Mouse (Mus musculus): ENCODE results near the gene Prmt1. TPM values are rescaled to one million over a fixed set of nuclear protein-coding genes. Genes with fewer than 3 reads are reported as not detected.

The Prmt1 gene
- total and polyA plus RNA-seq, 3 experiments: 122 to 234 (median 166) TPM

- DNase-seq: no peak
These were observed 27.2 kb upstream of the Prmt1 start for GRCm38 (mm10) chr7:45013366-45014095.

DNA sequence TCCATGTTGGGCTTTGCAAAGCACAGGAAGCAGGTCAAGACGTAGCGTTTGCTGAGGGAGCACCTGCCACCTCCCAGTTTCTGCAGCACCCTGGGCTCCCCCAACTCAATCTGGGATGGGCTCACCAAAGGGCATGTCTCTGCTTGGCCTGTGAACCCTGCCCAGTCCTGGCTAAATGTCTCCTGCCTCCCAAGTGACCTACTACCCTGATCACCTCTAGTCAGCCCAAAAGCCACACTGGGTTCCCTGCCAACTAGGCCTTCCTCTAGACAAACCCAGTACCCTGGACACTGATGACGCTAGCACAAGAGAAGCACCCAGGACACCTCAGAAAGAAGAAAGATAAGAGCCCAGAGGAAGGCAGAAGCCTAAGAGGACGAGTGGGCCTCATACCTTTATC, 26.5 kb upstream of the Prmt1 start:
- DNase-seq: no peak

DNA sequence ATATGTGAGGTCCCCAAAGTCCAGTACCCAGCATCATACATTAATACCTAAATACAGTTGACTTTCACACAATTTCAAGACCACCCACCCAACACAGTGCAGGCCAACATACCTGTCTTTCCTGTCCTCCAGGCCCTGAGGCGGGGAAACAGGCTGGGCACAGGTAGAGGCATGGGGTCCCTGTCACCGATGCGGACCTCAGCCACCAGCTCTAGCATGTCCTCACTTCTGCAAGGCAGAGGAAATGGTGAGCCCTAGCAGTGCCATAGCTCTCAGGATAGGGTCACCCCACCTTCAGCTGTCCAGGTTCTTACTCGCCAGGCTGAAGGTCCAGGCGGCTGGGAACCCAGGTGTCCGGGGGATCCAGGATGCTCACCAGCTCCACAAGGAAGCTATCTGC, 25.6 kb upstream of the Prmt1 start:
- no peak for DNase-seq

DNA sequence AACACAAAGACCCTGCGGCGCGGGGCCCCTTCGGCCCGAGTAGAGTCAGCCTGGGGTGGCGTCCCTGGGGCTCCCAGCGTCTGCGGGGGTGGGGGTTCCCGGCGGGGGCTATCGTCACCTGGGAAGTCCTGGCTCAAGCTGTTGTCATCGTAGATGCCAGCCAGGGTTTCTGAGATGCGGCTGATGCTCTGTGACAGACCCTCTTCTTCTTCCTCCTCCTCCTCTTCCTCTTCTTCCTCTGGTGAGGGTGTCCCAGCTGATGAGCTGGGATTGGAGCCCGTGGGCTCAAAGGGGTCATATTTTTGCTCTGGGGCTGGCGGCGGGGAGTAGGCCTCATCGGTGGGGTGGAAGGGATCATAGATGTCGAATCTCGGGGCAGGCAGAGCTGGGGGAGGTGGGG, 22.0 kb upstream of the Prmt1 start:
- DNase-seq: no peak

- DNase-seq: no peak
These were observed 21.5 kb upstream of the Prmt1 start for GRCm38 (mm10) chr7:45007846-45008245.

DNA sequence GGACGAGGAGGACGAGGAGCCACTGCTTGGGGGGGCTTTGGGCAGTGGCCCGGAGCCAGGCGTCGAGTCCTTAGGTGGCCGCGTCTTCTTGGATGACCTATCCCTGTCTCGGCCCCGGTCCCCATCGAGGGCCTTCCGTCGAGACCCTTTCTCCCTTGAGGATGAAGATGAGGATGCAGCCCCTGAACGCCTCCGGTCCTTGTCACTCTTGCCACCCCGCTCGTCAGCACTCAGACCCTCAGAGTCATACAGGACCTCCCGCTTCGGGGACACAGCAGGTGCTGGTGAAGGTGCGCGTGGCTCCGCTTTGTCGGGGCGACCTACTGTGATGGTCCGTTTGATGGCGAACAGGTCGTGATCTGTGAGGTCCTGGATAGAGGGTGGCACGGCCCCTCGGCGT, 20.8 kb upstream of the Prmt1 start:
- DNase-seq: no peak

DNA sequence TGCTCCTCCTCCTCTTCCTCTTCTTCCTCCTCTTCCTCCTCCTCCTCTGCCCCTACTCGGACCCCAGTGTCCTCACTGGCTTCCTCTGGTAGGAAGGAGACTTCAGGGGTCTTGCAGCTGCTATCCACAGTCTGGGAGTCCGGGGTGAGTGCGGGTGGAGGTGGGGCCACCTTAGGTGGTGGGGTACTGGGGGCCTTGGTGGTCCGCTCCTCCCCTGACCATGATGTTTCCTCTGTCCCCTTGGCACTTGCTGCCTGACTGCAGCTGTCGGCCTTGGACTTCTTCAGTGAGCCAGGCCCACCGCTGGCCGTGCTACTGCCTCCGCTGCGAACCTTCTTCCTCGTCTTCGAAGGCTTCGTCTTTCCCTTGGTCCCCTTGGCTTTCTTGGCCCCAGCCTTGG, 20.1 kb upstream of the Prmt1 start:
- DNase-seq: no peak

- no peak for DNase-seq
These were observed 19.1 kb upstream of the Prmt1 start for GRCm38 (mm10) chr7:45005321-45005992.

GRCm38 (mm10) chr7:45004546-45004945, 18.2 kb upstream of the Prmt1 start:
- no peak for DNase-seq

GRCm38 (mm10) chr7:45002440-45002839, 16.1 kb upstream of the Prmt1 start:
- peak; percentile 78 for DNase-seq

GRCm38 (mm10) chr7:45000539-45001114, 14.3 kb upstream of the Prmt1 start:
- DNase-seq: peak; percentile 45

DNA sequence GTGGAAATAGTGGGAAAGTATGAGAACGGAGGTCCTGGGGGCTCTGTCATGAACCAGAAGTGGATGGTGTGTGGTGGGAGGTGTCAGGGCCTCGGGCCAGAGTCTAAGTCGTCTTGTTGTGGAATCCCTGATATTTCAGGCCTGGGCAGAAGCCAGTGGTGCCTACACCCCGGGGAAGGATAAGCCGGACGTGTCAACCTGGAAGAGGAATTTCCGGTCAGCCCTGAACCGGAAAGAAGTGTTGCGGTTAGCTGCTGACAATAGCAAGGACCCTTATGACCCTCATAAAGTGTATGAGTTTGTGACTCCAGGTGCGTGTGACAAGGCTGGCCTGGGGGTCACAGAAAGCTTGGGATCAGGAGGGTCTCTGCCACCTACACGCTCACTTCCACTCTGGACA, 13.4 kb upstream of the Prmt1 start:
- no peak for DNase-seq

DNA sequence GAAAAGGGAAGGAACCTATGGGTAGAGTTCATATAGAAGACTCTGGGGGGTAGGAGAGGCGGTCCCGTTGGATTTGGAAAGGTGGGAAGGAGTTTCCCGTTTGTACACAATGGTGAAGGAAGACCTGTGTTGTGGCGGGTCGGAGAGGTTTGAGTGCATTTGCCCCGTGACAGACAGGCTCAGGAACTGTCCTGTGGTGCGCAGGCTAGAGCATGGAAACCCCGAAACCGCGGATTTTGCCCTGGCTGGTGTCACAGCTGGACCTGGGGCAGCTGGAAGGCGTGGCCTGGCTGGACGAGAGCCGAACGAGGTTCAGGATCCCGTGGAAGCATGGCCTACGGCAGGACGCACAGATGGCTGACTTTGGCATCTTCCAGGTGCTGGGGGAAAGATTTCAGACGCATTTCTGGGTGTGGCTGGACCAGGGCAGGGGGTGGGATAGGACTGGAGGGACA, 12.2 kb upstream of the Prmt1 start, which contains the start of gene Bcl2l12:
Bcl2l12 (minus strand) TSS at position 212 of the 455 bp plus-strand sequence.
- DNase-seq: peak; percentile 84

DNA sequence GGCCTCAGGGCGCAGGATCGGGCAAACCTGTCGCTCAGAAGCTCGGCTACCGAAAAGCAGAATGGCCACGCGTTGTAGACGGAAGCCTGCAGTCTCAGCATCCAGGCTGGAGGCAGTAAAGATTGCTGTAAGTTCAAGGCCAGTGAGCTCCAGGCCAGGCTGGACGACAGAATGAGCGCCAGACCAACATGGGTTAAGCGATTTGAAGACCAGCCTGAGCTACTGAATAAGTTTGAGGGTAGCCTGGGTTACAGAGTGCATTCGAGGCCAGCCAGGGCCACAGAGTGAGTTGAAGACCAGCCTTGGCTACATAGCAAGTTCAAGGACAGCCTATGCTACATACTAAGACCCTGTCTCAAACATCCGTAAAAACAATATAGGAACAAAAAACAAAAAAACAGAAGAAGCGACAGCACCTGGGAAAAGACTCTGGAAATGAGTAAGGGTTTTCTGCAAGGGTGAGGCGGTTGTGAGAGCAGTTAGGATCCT, 11.6 kb upstream of the Prmt1 start:
- no peak for DNase-seq

- peak; percentile 96 for DNase-seq
These were observed 11.0 kb upstream of the Prmt1 start, which contains the start of gene Irf3 for GRCm38 (mm10) chr7:44997231-44997939. Gene Irf3, plus strand, starts transcription at chr7:44997648.

GRCm38 (mm10) chr7:44996672-44997071, 10.3 kb upstream of the Prmt1 start:
- DNase-seq: no peak

GRCm38 (mm10) chr7:44986879-44987718, 731 bp upstream of the Prmt1 start:
- no peak for DNase-seq

- peak; percentile 84 for DNase-seq
These were observed 675 bp downstream of the Prmt1 start for GRCm38 (mm10) chr7:44985595-44986191.

GRCm38 (mm10) chr7:44984833-44985164, 1.6 kb downstream of the Prmt1 start:
- DNase-seq: no peak

GRCm38 (mm10) chr7:44983944-44984832, 2.2 kb downstream of the Prmt1 start:
- no peak for DNase-seq
